Mouse (Mus musculus) E14TG2a.4 (cell line): ENCODE results near the gene Zim1.

Experiments used
- CTCF ChIP-seq: conservative IDR thresholded peaks from 2 replicates; pipeline ENCODE4 v1.5.1; 2014; ENCODE audit warnings: low read length
- NANOG ChIP-seq: IDR thresholded peaks from 2 replicates; pipeline ENCODE4 v1.6.1; 2014; ENCODE audit warnings: borderline replicate concordance, low read length, mixed read lengths
- POU5F1 ChIP-seq: IDR thresholded peaks from 2 replicates; pipeline ENCODE4 v1.6.1; 2014; ENCODE audit warnings: low read length, borderline replicate concordance

DNA sequence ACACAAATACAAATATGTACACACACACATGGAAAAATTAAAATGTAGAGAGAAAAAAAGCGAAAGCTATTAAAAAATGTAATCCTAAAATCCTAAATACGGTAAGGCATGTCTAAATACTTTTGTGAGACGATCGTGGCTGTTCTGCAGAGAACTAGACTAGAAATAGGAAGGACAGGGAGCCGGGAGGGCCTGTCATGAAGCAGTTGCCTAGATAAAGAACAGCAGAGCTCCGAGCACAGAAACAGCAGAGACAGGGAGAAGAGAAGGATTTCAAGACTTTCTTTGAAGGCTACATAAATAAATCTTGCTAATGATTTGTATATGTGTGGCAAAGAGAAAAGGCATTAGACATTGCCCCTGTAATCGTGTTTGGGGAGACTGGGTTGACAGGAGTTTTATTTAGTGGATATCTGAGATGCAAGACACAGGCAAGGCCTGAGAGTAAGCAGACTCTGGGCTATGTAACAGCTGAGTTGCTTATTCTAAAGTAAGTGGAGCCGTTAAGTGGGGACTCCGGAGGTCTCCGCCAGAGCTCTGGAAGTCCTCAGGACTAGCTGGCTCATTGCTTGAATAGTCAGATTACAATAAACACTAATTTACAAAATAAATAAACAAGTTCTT, 48.1 kb upstream of the Zim1 start:
- TF ChIP-seq CTCF (no peak), POU5F1 (no peak), NANOG (no peak)
